Mouse (Mus musculus): ENCODE measurements around the gene Krt90. TPM values are rescaled to one million over a fixed set of nuclear protein-coding genes. Genes with fewer than 3 reads are reported as not detected.
"Not testable (repeated sequence)": the region's sequence is repeated elsewhere in the genome, so short reads cannot be mapped to it uniquely, and the experiment has no call there.

Gene Krt90
- polyA plus RNA-seq, 1 experiment from 2014 or later = 0.08 TPM

DNA sequence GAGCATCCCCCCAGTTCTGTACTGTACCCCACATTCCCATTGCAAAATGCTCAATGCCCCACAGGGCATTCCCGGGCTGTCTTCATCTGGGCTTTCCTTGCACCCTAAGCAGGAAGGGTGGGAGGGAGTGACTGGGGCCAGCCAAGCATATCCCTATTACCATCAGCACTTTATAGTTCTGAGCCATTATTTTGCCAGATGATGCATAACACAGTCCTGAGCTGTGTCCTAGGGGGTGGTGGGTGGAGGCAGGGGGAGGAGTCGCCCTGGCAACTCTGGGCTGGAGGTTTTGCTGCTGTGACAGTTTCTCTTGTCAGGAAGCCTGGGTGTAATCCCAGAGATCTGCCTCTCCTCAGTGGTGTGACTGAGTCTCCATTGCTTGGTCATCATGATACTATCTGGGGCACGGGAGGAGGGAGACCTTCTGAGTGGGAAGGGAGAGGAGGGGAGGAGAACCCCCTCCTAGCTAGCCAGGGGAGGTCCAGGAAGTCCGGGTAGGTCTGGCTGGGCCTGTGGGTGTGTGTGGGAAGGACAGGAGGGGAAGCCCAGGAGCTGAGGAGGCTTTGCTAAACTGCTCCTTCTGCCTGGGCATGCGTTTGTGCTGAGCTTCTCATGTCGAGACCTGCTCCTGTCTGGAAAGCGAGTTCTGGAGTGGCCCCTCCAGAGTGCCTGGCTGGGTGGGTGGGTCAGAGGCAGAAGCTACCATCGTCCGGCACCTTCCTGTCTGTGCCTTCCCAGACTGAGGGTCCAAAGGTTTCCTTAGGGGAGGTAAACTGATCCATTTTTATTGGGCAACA, 26.5 kb downstream of the Krt90 start:
- Histone ChIP-seq H3K4me1 (replicated peaks; ENCODE audit: control insufficient read depth, insufficient read depth, low read length) (no peaks in the 10 kb centered on the region), H3K27me3 (replicated peaks; ENCODE audit: control insufficient read depth, insufficient read depth, low read length) (no peaks in the 10 kb centered on the region), H3K36me3 (ENCODE audit: control insufficient read depth, insufficient read depth, low read length) (no peaks in the 10 kb centered on the region), H3K9me3 (ENCODE audit: control insufficient read depth, low read length) (no peaks in the 10 kb centered on the region), H3K4me2 (no peak overlapping the region), H3K9ac (ENCODE audit: low read depth, low read length) (no peak overlapping the region), H3K4me3 (ENCODE audit: low read depth, low read length) (no peak overlapping the region), H3K27ac (ENCODE audit: low read depth, low read length) (no peak overlapping the region)
- DNase-seq (ENCODE audit: low spot score) (no peak), ATAC-seq (replicated peaks; ENCODE audit: low FRiP score) (no peak)
- WGBS = 50% methylated on average over 9 of the region's 9 CpGs

- Histone ChIP-seq H3K36me3 (ENCODE audit: control insufficient read depth, insufficient read depth, low read length) (no peaks in the 10 kb centered on the region), H3K27ac (ENCODE audit: low read depth, low read length) (no peak within 1 kb of the TSS), H3K27me3 (replicated peaks; ENCODE audit: control insufficient read depth, insufficient read depth, low read length) (no peaks in the 10 kb centered on the region), H3K9ac (ENCODE audit: low read depth, low read length) (no peak within 1 kb of the TSS), H3K4me1 (replicated peaks; ENCODE audit: control insufficient read depth, insufficient read depth, low read length) (no peaks in the 10 kb centered on the region), H3K4me3 (ENCODE audit: low read depth, low read length) (no peak within 1 kb of the TSS), H3K9me3 (ENCODE audit: control insufficient read depth, low read length) (no peaks in the 10 kb centered on the region), H3K4me2 (no peak within 1 kb of the TSS)
- DNase-seq (ENCODE audit: low spot score) (no peak), ATAC-seq (replicated peaks; ENCODE audit: low FRiP score) (no peak)
- WGBS = 76% methylated on average over 7 of the region's 7 CpGs
Observed at GRCm38 (mm10) chr15:101532720-101533119, 30.0 kb downstream of the Krt90 start, which contains the start of gene Krt84. TSS of gene Krt84 (minus strand) at chr15:101532820.

GRCm38 (mm10) chr15:101522556-101523232, 40.1 kb downstream of the Krt90 start:
- Histone ChIP-seq H3K9ac (ENCODE audit: low read depth, low read length) (no peak overlapping the region), H3K9me3 (ENCODE audit: control insufficient read depth, low read length) (no peaks in the 10 kb centered on the region), H3K36me3 (ENCODE audit: control insufficient read depth, insufficient read depth, low read length) (no peaks in the 10 kb centered on the region), H3K4me3 (ENCODE audit: low read depth, low read length) (no peak overlapping the region), H3K27ac (ENCODE audit: low read depth, low read length) (no peak overlapping the region), H3K4me2 (no peak overlapping the region), H3K27me3 (replicated peaks; ENCODE audit: control insufficient read depth, insufficient read depth, low read length) (peaks cover 2% of the 10 kb centered on the region; the same call in 1 of the 2 replicates), H3K4me1 (replicated peaks; ENCODE audit: control insufficient read depth, insufficient read depth, low read length) (no peaks in the 10 kb centered on the region)
- DNase-seq (ENCODE audit: low spot score) (no peak), ATAC-seq (replicated peaks; ENCODE audit: low FRiP score) (no peak)
- 67% methylated on average over 4 of the region's 4 CpGs for WGBS

- H3K9ac ChIP-seq (ENCODE audit: low read depth, low read length) = no peak overlapping the region
- H3K4me1 ChIP-seq (replicated peaks; ENCODE audit: control insufficient read depth, insufficient read depth, low read length) = no peaks in the 10 kb centered on the region
- WGBS = 10% methylated on average over 2 of the region's 2 CpGs
- peak; percentile 43 for DNase-seq (ENCODE audit: low spot score)
- H3K4me2 ChIP-seq = no peak overlapping the region
- ATAC-seq (replicated peaks; ENCODE audit: low FRiP score) = no peak
- H3K36me3 ChIP-seq (ENCODE audit: control insufficient read depth, insufficient read depth, low read length) = no peaks in the 10 kb centered on the region
- H3K27ac ChIP-seq (ENCODE audit: low read depth, low read length) = no peak overlapping the region
- no peaks in the 10 kb centered on the region for H3K9me3 ChIP-seq (ENCODE audit: control insufficient read depth, low read length)
- H3K4me3 ChIP-seq (ENCODE audit: low read depth, low read length) = no peak overlapping the region
- no peaks in the 10 kb centered on the region; the same call in 1 of the 2 replicates for H3K27me3 ChIP-seq (replicated peaks; ENCODE audit: control insufficient read depth, insufficient read depth, low read length)
Observed at GRCm38 (mm10) chr15:101519792-101520191, 43.0 kb downstream of the Krt90 start.

DNA sequence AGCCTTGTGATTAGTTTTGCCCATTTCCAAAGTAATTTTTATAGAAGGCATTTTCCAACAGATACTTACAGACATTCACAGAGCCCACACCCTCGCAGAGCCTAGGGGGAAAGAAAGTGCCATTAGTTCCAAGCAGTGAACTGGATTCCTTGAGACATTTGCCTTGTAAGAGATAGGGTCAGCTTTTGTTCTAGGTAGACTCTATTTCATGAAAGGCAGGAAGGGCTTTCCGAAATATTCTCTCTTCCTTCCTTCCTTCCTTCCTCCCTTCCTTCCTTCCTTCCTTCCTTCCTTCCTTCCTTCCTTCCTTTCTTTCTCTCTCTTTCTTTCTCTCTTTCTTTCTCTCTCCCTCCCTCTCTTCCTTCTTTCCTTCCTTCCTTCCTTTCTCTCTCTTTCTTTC, 45.6 kb downstream of the Krt90 start, which contains the start of gene Gm49425:
Gene Gm49425, minus strand, starts transcription at position 101 of the 400 bp plus-strand sequence.
- DNase-seq (ENCODE audit: low spot score); H3K27me3 ChIP-seq (replicated peaks; ENCODE audit: control insufficient read depth, insufficient read depth, low read length); H3K36me3 ChIP-seq (ENCODE audit: control insufficient read depth, insufficient read depth, low read length); H3K9ac ChIP-seq (ENCODE audit: low read depth, low read length); ATAC-seq (replicated peaks; ENCODE audit: low FRiP score); H3K4me2 ChIP-seq; H3K4me1 ChIP-seq (replicated peaks; ENCODE audit: control insufficient read depth, insufficient read depth, low read length); H3K4me3 ChIP-seq (ENCODE audit: low read depth, low read length); H3K9me3 ChIP-seq (ENCODE audit: control insufficient read depth, low read length); H3K27ac ChIP-seq (ENCODE audit: low read depth, low read length): not testable (repeated sequence)
- 74% methylated on average over 2 of the region's 2 CpGs for WGBS

DNA sequence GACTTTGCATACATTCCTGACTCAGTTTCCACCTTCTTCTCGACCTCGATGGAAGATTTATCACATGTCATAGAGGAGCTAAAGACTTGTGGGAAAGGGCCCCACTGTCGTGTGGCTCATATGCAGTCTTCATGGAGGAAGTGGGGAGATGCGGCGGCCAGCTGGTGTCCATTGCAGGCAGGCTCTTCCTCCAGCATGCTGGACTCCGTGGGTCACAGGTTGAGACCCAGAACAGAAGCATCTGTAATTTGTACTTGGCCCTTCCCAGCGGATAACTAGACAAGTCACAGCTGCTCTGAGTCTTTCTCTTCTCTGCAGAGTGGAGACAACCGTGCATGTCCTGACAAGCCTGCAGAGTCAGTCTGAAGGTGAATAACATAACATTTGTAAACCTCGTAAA, 54.5 kb downstream of the Krt90 start:
- no peaks in the 10 kb centered on the region for H3K36me3 ChIP-seq (ENCODE audit: control insufficient read depth, insufficient read depth, low read length)
- H3K4me3 ChIP-seq (ENCODE audit: low read depth, low read length) = no peak overlapping the region
- H3K4me1 ChIP-seq (replicated peaks; ENCODE audit: control insufficient read depth, insufficient read depth, low read length) = no peaks in the 10 kb centered on the region
- H3K9me3 ChIP-seq (ENCODE audit: control insufficient read depth, low read length) = no peaks in the 10 kb centered on the region
- no peak overlapping the region for H3K27ac ChIP-seq (ENCODE audit: low read depth, low read length)
- H3K27me3 ChIP-seq (replicated peaks; ENCODE audit: control insufficient read depth, insufficient read depth, low read length) = no peaks in the 10 kb centered on the region
- H3K9ac ChIP-seq (ENCODE audit: low read depth, low read length) = no peak overlapping the region
- ATAC-seq (replicated peaks; ENCODE audit: low FRiP score) (no peak), DNase-seq (ENCODE audit: low spot score) (no peak)
- WGBS = 66% methylated on average over 9 of the region's 9 CpGs
- no peak overlapping the region for H3K4me2 ChIP-seq

DNA sequence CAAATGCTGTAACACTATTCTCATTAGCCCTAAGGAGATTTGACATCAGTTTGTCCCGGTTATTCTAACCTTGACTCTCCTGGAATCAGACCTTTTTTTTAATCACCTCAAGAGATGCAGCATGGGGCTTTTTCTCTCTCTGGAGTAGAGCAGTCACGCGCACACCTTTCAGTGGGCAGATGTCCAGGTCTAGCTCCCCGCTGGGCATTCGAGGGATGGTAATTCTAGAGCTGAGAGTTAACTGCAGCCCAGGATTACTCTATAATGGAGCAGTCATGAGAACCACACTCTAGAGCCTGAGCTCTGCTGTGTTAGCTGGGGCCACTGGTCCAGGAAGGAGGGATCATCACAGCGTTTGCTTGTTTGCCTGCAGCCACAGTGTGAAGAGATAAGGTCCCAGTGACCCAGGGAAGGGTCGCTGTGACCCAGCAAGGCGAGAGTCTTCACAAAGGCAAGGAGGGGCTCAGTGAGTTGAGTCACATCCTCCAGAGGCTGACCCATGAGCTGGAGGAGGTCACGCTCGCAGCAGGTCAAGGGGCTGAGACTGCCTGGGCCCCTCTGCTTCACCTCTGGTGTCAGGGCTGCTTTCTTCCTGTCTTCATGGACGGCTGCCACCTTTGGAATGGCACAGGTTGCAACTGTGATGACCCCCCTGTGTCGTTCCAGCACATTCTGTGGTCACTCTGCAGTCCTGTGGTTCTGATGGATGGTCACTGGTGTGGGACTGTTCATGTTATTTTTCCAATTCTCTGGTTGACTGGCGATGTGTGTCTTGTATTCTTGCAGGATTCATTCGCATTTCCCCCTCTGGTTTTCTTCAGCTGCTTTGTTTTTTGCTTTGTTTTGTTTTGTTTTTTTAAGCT, 55.6 kb downstream of the Krt90 start:
- no peaks in the 10 kb centered on the region for H3K4me1 ChIP-seq (replicated peaks; ENCODE audit: control insufficient read depth, insufficient read depth, low read length)
- DNase-seq (ENCODE audit: low spot score) (no peak), ATAC-seq (replicated peaks; ENCODE audit: low FRiP score) (no peak)
- no peaks in the 10 kb centered on the region for H3K36me3 ChIP-seq (ENCODE audit: control insufficient read depth, insufficient read depth, low read length)
- no peaks in the 10 kb centered on the region for H3K27me3 ChIP-seq (replicated peaks; ENCODE audit: control insufficient read depth, insufficient read depth, low read length)
- WGBS = 41% methylated on average over 14 of the region's 14 CpGs
- H3K4me3 ChIP-seq (ENCODE audit: low read depth, low read length) = no peak overlapping the region
- no peaks in the 10 kb centered on the region for H3K9me3 ChIP-seq (ENCODE audit: control insufficient read depth, low read length)
- H3K27ac ChIP-seq (ENCODE audit: low read depth, low read length) = no peak overlapping the region
- no peak overlapping the region for H3K4me2 ChIP-seq
- H3K9ac ChIP-seq (ENCODE audit: low read depth, low read length) = no peak overlapping the region

All from liver, embryonic 11.5 days (tissue).